Mouse (Mus musculus): ENCODE measurements around the gene Mark3. TPM values are rescaled to one million over a fixed set of nuclear protein-coding genes. Genes with fewer than 3 reads are reported as not detected.

Mark3 gene
- total RNA-seq, 2 experiments from 2014 or later, result 97.1 to 114 TPM

- peak in 1 of 2 experiments; percentile 33 for DNase-seq (ENCODE audit: low spot score in 2 of 2)
- intact Hi-C loops (cut with DNase I), result loop anchor here (2.0 to 5.0 kb wide), 2 partner anchors 42 to 63 kb away; partner anchors contain the start of genes Apopt1 and Bag5
Measured at GRCm38 (mm10) chr12:111669961-111670360, 95.6 kb downstream of the Mark3 start.

- intact Hi-C loops (cut with DNase I), result no loop called here
- peak; percentile 69 to 88 for DNase-seq (ENCODE audit: low spot score in 2 of 2)
Measured at GRCm38 (mm10) chr12:111670371-111670971, 96.1 kb downstream of the Mark3 start.

GRCm38 (mm10) chr12:111670976-111671375 lies 96.7 kb downstream of the Mark3 start:
- peak in 1 of 2 experiments; percentile 56 for DNase-seq (ENCODE audit: low spot score in 2 of 2)
- intact Hi-C loops (cut with DNase I), result loop anchor here (1.0 kb wide), 1 partner anchor 24 kb away; no protein-coding TSS in a partner anchor

- DNase-seq (ENCODE audit: low spot score in 2 of 2), result peak; percentile 79 to 82
- intact Hi-C loops (cut with DNase I), result loop anchor here (1.0 kb wide), 1 partner anchor 24 kb away; no protein-coding TSS in a partner anchor
Measured at GRCm38 (mm10) chr12:111671431-111671902, 97.1 kb downstream of the Mark3 start.

- intact Hi-C loops (cut with DNase I), result no loop called here
- DNase-seq (ENCODE audit: low spot score in 2 of 2), result peak; percentile 93 to 94
Measured at GRCm38 (mm10) chr12:111672176-111672575, 97.9 kb downstream of the Mark3 start, which contains the start of gene Ckb. Ckb (minus strand) TSS chr12:111672338.

GRCm38 (mm10) chr12:111672581-111672980 lies 98.3 kb downstream of the Mark3 start:
- intact Hi-C loops (cut with DNase I), result no loop called here
- no peak for DNase-seq (ENCODE audit: low spot score in 2 of 2)

GRCm38 (mm10) chr12:111674850-111675486 lies 100.6 kb downstream of the Mark3 start:
- intact Hi-C loops (cut with DNase I), result no loop called here
- no peak for DNase-seq (ENCODE audit: low spot score in 2 of 2)

- intact Hi-C loops (cut with DNase I), result no loop called here
- no peak for DNase-seq (ENCODE audit: low spot score in 2 of 2)
Measured at GRCm38 (mm10) chr12:111675797-111676580, 101.7 kb downstream of the Mark3 start.

- intact Hi-C loops (cut with DNase I), result no loop called here
- DNase-seq (ENCODE audit: low spot score in 2 of 2), result peak in 1 of 2 experiments; percentile 42
Measured at GRCm38 (mm10) chr12:111677421-111677820, 103.1 kb downstream of the Mark3 start.

- intact Hi-C loops (cut with DNase I), result no loop called here
- DNase-seq (ENCODE audit: low spot score in 2 of 2), result peak; percentile 87 to 89
Measured at GRCm38 (mm10) chr12:111677882-111678669, 103.8 kb downstream of the Mark3 start, which contains the start of gene Trmt61a. Trmt61a (plus strand) TSS chr12:111678105.

GRCm38 (mm10) chr12:111678670-111678933 lies 104.3 kb downstream of the Mark3 start:
- intact Hi-C loops (cut with DNase I), result no loop called here
- no peak for DNase-seq (ENCODE audit: low spot score in 2 of 2)

- intact Hi-C loops (cut with DNase I), result no loop called here
- DNase-seq (ENCODE audit: low spot score in 2 of 2), result no peak
Measured at GRCm38 (mm10) chr12:111678997-111679396, 104.7 kb downstream of the Mark3 start.

- intact Hi-C loops (cut with DNase I), result no loop called here
- DNase-seq (ENCODE audit: low spot score in 2 of 2), result peak; percentile 40 to 62
Measured at GRCm38 (mm10) chr12:111680661-111681060, 106.3 kb downstream of the Mark3 start.

GRCm38 (mm10) chr12:111681305-111681704 lies 107.0 kb downstream of the Mark3 start:
- intact Hi-C loops (cut with DNase I), result no loop called here
- DNase-seq (ENCODE audit: low spot score in 2 of 2), result no peak

- intact Hi-C loops (cut with DNase I), result no loop called here
- no peak for DNase-seq (ENCODE audit: low spot score in 2 of 2)
Measured at GRCm38 (mm10) chr12:111682003-111682402, 107.7 kb downstream of the Mark3 start.

- intact Hi-C loops (cut with DNase I), result no loop called here
- DNase-seq (ENCODE audit: low spot score in 2 of 2), result no peak
Measured at GRCm38 (mm10) chr12:111682806-111683205, 108.5 kb downstream of the Mark3 start.

GRCm38 (mm10) chr12:111686390-111686789 lies 112.1 kb downstream of the Mark3 start:
- intact Hi-C loops (cut with DNase I), result no loop called here
- no peak for DNase-seq (ENCODE audit: low spot score in 2 of 2)

- intact Hi-C loops (cut with DNase I), result no loop called here
- DNase-seq (ENCODE audit: low spot score in 2 of 2), result peak; percentile 63 to 69
Measured at GRCm38 (mm10) chr12:111687350-111688068, 113.2 kb downstream of the Mark3 start.

GRCm38 (mm10) chr12:111688069-111688428 lies 113.7 kb downstream of the Mark3 start:
- no peak for DNase-seq (ENCODE audit: low spot score in 2 of 2)
- intact Hi-C loops (cut with DNase I), result no loop called here

Data from left cerebral cortex, postnatal 36 days (tissue).